Mouse (Mus musculus): ENCODE measurements around the gene Tti1.

- no peak for TF ChIP-seq CTCF (IDR thresholded peaks at IDR 0.05; ENCODE audit: low read depth)
- TF ChIP-seq EP300 (IDR thresholded peaks at IDR 0.05; ENCODE audit: low read depth) = no peak
Observed at GRCm38 (mm10) chr2:158071633-158071995, 43.4 kb upstream of the Tti1 start.
